Mouse (Mus musculus) heart, adult 9 months (tissue): ENCODE measurements at regions not wholly inside any gene's neighbourhood (a gene's known extent, or its start where the extent isn't known, plus 50 kb on each side); places are given as distances from the start of the nearest gene placed in this dataset.

Experiments used
- DNase-seq, 2 experiments: peaks; one replicate each; pipeline ENCODE4 v3.0.0; 2022; ENCODE audit warnings: low spot score in 2 of 2

DNA sequence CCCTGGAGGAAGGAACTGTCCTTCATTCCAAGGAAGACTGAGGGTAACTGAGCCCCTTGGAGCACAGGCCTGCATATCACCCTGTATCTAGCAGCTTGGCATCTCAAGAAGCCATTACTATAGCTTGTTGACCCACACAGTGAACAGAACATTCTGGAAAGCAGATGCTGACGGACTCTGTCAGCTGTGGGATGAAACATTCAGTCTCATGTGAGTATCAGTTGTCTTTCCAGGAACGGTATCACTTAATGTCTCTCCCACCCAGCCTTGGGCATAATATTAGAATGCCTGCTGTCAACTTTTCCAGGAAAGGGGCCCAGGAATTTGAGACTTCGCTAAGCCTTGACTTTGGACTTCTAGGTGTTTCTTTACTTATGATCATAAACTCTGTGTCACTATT, 76.3 kb upstream of the Egln3 start:
- no peak for DNase-seq

DNA sequence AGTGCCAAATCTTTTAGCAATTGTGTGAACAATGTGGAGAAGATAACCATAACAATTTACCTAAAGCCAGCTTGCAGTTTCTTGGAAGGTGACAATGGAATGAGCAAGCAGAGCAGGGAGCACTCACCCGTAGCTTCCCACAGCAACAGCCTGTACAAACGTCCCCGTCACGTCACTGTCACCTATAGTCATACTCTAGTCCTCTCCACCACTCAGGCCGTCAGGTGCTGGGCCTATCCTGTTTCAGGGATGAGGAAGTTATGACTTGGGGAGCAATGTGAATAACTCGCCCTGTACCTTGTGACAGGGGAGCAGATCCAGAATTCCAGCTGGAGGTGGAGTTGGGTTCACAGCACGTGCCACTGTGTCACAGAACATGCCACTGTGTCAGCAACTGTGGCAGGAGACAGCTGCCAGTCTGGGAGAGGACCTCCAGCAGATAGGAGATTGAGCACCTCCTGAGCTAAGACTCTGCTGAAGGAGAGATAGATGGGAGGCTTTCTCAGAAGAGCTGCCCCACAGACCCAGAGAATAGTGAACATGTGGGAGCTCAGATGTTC, 73.4 kb upstream of the Egln3 start:
- no peak for DNase-seq

DNA sequence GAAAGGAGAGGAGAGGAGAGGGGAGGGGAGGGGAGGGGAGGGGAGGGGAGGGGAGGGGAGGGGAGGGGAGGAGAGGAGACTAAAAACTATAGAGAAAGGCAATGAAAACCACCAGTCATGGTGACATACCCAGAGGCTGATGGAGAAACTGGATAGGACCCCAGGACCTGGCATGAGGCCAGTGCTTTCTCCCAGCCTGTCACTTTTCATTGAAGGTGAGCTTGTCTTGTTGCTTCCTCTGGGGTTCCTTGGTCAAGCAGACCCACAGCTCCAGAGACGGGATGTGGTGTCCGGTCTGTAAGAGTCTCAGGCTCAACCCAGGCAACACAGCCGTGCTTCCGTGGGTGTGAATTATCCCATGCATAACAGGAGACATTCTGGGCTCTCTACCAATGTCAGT, 69.8 kb upstream of the Egln3 start:
- no peak for DNase-seq

- DNase-seq: no peak
These were observed 69.0 kb upstream of the Egln3 start for GRCm38 (mm10) chr12:54272696-54273095.

- DNase-seq: no peak
These were observed 68.6 kb upstream of the Egln3 start for GRCm38 (mm10) chr12:54272226-54272625.

- DNase-seq: no peak
These were observed 62.2 kb upstream of the Egln3 start for GRCm38 (mm10) chr12:54265852-54266251.

GRCm38 (mm10) chr12:54264893-54265835, 61.5 kb upstream of the Egln3 start:
- no peak for DNase-seq

- DNase-seq: no peak
These were observed 60.7 kb upstream of the Egln3 start for GRCm38 (mm10) chr12:54264418-54264733.

- no peak for DNase-seq
These were observed 60.2 kb upstream of the Egln3 start for GRCm38 (mm10) chr12:54263733-54264417.

DNA sequence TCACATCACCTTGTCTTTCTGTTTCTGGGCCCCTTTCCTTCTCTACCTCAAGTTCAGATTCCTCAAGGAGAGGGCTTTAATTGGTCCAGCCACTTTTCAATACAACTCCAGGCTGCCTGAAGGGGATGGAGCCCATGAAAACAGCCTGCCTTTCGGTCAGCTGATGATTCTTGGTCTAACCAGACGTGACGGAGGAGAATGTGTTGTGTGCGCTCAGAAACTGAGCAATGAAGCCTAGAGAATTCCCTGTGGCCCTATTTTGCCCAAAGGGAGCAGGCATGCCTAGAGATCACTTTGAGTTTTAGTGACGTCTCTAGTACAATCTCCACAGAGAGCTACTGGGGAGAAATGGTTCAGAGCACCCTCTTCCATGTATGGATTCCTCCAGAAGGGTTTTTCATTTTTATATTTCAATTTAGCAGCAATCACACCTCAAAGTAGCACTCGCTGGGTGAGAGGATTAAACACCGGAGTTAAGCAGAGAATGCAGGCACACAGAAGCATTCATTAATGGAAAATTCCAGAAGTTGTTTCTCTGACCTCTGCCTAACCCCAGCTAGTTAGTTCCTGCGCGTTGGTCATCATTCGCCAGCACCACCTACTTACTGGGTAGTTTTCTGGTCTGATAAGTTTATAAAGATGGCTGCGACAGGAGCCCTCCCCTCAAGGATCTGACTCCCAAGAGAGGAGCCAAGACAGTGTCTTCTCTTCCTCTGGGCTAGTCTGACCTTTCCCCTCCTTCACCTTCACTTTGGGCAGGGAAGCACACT, 58.8 kb upstream of the Egln3 start:
- DNase-seq: no peak

- no peak for DNase-seq
These were observed 57.8 kb upstream of the Egln3 start for GRCm38 (mm10) chr12:54261426-54261825.

DNA sequence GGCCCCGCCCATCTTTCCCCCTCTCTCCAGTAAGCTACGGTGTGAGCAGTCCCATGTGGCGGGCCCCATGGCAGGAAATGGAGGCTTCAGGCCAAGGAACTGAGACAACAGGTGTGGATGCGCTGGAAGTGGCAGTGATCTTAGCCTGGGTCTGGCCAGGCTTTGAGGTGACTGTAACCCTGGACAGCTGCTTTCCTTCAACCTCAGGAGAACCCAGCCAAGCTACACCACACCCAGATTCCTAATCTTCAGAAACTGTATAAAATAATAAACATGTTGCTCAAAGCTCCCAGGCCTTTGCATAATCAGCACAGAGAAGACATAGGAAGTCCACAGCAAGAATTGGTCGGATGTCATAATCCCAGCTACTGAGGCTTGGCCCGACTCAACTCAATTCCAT, 56.8 kb upstream of the Egln3 start:
- peak in 1 of 2 experiments; percentile 36 for DNase-seq

DNA sequence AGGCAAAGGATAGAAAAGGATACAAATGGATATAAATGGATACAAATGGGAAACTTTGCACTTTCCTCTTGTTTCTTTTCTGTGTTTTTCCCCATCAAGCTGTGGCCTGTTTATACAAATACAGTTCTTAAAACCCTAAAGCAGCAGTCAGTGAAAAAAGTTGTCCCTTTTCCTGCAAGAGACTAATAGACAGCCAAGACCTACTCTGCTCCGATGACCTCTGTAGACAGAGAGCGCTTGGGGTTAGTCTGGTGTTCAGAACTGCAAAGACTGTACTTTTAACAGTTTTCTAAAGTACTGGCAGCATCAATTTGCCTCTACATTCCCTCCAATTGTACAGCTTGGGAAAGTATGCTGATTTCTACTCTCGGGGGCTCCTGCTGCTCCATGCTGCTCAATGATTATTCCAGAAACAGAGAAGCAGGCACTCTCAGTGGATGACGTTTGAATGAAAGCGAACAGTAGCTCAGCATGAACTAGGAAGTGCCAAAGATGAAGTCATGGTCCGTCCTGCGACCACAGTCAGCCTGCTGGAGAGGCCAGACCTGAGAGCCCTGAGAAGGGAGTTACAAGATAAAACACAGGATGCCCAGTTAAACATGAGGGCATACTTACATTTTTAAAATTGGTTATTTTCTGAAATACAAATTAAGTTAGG, 54.2 kb upstream of the Egln3 start:
- no peak for DNase-seq

- no peak for DNase-seq
These were observed 53.0 kb upstream of the Egln3 start for GRCm38 (mm10) chr12:54256506-54257128.
